Mouse (Mus musculus) liver, postnatal 0 days (tissue): ENCODE results near the gene Gm13762.

ENCODE experiments used
- CTCF ChIP-seq: sonication (generic); IDR thresholded peaks from 2 replicates; pipeline ENCODE4 v1.5.1; 2016; ENCODE audit warnings: antibody characterized with exemption, low read depth
- EP300 ChIP-seq: IDR thresholded peaks from 2 replicates; pipeline ENCODE4 v1.6.1; 2016; ENCODE audit warnings: antibody characterized with exemption, low read depth, mild to moderate bottlenecking

GRCm38 (mm10) chr2:88938011-88938410, 42.1 kb downstream of the Gm13762 start, which contains the start of gene Olfr1211:
- TF ChIP-seq CTCF (no peak), EP300 (no peak)
